Mouse (Mus musculus) thymus, postnatal 25 days (tissue): ENCODE results near the gene Hmcn2.

Experiments used
- DNase-seq: peaks from one replicate; pipeline ENCODE4 v3.0.0; 2022

Hmcn2 gene

DNA sequence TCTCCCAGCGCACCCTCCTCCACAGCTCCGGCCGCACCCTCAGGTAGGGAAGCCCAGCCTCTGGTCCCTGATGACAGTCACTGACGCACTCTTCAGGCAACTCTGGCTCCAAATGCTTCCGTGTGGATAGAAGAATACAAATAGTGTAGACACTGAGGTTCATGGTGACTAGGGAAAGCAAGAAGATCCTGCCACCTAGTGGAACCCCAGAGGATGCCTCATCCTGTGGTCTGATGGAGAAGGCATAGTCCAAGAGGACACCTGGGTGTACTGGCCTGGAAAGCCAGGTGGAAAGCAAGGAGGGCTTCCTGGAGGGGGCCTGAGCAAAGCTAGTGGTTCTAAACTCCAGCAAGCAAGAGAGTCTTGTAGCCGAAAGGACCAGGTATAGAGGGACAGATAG is 106.7 kb downstream of the Hmcn2 start:
- no peak for DNase-seq

DNA sequence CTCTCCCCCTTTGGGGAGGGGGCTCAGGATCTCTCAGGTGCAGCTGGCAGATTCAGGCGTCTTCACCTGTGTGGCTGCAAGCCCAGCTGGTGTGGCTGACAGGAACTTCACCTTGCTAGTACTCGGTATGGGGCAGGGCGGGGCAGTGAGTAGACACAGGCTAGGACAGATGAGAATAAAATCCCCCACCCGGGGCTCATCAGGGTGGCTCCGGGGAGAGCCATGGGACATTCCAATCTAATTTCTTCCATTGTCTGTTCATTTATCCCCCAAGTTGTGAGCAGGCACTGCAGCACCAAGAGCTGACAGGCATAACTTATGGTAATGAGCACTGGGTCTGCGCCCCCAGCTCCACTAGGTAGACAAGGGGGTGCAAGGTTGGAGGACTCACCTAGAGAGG is 108.4 kb downstream of the Hmcn2 start:
- no peak for DNase-seq

DNA sequence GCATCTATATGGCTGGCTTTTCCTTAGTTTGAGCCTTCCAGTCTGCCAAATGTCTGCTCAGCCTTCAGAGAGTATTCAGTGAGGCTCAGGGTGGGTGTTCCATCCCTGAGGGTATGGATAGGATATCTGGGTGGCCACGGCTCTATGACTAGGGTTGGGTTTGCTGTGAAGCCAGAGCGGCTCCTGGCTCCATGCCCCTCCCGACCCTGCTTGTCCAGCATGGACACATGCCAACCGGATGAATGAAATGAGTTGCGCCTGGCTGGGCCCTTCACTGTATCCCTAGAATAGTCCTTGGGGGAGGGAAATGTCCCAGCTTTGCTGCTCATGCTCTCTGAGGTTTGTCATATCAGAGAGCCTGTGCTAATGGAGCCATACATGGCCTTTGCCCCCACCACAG is 117.3 kb downstream of the Hmcn2 start:
- DNase-seq, result no peak

DNA sequence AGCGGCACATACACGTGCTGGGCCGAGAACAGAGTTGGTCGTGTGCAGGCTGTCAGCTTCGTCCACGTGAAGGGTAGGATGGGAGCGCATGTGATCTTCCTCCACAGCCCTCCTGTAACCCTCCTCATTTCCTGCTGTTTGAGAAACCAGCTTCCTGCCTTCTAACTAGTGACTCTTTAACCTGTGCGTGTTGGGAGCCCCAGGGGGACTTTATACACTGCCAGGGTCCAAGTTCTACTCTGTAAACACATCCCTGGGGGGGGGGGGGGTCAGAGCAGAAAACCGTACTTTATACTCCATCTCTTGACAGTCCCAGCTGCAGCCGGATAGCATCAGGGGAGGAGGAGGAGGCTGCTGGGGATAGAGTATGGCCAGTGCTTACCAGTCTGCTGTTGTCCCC is 120.5 kb downstream of the Hmcn2 start:
- no peak for DNase-seq

DNA sequence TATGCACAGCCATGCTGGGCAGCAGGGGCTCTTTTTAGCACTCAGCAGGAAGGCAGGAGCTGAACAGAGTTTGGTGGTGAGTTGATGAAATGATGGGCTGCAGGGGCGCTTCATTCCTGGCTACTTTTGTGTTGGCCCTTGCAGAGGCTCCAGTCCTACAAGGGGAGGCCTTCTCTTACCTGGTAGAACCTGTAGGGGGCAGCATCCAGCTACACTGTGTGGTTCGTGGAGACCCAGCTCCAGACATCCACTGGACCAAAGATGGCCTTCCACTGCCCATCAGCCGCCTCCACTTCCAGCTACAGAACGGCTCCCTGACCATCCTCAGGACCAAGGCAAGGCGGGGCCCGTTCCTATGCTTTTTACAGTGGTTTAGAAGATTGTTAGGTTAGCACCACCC is 121.4 kb downstream of the Hmcn2 start:
- peak; percentile 15 for DNase-seq

DNA sequence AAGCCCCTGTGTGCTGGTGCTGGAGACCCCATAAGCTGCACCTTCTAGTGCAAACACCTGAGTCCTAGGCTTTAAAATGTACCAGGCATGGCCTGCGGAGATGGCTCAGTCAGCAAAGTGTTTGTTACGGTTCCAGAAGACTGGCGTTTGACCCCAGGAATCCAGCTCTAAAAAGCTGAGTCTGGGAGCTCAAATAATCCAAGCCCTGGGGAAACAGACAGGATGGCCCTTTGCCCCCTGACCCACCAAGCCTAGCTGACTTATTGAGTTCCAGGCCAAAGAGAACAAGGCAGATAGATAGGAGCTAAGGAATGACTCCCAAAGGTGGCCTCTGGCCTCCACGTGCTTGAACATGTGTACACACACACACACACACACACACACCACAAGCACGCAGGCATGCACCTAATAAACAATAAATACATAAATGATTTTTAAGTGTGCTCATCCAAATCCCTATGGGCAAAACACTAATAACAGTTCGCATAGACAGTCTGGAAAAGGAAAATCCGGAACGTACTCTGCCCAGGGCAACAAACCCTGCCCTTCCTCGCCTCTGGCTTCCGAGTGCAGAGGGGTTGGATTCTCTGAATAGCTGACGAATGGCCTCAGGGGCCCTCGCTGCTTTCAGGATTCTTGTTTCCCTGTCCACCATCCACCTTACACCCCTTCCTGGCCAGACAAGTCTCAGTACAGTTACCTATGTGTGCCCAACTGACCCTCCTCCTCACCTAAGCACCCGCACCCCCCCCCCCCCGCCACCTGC is 123.4 kb downstream of the Hmcn2 start:
- no peak for DNase-seq

DNA sequence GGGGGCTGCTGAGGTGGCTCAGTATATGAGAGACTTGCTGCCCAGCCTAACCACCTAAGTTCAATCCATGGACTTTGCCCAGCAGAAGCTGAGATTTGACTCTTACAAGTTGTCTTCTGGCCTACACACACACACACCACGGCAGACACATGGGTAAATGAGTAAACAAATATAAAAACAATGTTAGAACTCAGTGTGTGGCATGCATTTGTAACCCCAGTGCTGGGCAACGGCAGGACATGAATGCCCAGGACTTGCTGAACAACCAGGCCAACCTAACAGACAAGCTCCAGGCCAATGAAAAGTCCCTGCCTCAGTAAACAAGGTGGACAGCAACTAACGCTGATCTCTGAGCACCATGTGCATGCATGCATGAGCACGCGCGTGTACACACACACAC is 125.4 kb downstream of the Hmcn2 start:
- DNase-seq, result no peak

DNA sequence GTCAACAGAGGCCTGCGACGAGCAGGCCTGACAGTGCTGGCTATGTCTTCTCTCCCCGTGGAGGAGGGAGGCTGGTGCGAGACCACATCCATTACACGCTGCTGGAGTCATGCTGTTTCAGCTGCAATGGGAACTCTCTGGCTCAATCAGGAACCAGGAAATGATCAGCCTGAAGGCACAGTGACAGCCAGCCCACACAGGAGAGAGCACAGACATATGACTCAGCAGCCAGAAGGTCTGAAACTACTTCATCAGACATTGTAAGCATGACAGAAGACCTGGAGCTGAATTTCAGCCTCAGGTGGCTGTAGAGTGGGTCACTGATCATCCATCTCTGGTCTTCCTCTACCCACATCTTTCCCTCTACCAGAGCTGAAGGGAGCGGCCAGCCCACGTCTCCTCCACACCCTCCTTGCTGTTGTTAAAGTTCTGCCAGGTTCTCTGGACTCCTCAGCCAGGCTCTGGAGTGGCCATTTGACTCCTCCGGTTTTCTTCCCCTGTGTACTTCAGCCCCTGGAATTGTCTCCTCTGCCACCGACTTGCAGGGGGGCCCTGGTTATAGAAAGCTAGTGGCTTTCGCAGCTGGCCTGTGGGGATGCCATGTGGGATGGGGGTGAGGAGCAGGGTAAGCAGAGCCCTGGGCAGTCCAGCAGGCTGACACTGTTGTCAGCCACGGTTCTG is 128.4 kb downstream of the Hmcn2 start:
- no peak for DNase-seq

DNA sequence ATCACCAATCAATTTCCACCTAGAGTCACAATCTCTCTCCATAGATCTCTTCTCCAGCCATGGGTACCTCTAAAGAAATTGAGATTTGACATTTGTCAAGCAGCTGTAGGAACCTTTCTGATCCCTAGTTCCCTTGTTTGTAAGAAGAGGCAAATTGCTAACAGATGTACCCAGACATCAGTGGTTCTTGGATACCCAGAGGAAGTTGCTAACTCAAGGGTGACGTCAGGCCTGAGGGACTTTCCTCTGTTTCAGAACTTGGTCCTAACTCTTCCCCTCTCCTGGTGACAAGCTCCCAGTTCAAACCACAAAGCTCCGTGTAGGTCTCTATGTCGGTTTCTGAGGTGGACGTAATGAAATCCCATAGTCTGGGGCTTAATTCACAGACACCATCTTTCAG is 131.8 kb downstream of the Hmcn2 start:
- no peak for DNase-seq

DNA sequence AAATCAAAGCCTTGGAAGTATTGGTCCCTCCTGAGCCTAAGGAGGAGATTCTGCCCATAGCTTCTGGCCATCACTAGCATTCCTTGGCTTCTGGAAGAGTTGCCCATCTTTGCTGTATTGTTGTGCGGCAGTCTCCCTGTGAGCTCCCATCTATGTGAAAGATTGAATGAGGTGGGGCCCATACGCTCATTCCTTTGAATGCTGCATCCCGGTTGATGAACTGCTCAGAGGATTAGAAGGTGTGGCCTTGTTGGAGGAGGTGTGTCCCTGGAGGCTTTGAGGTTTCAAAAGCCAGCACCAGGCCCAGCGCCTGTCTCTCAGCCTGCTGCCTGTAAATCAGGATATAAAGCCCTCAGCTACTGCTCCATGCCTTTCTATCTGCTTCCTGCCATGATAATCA is 132.2 kb downstream of the Hmcn2 start:
- DNase-seq, result no peak

DNA sequence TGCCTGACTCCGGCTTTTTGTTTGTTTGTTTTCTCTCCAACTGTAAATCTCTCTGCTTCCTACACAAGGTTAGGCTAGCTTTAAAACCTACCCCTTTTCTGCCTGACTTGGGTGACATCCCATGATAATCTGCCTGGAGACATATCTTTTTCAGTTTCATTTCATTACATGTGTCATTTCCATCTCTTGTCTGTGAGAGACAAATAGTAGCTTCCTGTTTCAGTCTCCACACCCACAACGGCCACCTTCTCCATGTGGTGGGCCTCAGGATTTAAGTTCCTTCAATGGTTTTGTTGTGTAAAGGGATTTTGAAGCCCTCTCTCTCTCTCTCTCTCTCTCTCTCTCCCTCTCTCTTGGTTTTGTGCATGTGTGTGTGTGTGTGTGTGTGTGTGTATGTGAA is 133.3 kb downstream of the Hmcn2 start:
- no peak for DNase-seq

DNA sequence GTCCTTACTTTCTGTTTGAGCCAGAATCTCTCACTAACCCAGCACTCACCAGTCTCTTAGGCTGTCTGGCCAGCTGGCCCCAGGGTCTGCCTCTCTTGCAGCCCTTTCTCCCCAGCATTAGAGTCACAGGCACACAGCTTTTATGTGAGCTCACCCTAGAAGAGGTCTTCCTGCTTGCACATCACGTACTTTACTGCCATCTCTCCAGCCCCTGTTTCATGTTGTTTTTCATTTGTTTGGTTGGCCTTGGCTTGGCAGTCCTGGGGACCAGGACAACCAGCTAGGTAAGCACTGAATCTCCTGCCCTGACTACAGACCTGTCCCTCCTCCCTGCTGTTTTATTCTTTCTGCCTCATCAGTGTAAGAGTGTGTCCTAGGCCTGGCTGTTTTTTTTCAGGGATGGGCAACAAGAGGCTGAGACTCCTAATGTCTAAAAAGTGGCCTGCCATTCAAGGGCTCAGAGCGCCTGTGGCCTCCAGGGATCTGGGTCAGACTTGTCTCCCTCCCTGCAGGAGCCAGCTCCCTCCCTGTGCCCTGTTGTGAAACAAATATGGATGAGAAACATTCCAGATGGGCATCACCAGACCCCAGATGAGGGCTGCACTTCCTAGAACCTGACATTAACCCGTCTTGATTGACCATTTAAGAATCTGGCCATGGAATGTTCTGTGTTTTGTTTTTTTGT is 134.7 kb downstream of the Hmcn2 start:
- DNase-seq, result no peak

DNA sequence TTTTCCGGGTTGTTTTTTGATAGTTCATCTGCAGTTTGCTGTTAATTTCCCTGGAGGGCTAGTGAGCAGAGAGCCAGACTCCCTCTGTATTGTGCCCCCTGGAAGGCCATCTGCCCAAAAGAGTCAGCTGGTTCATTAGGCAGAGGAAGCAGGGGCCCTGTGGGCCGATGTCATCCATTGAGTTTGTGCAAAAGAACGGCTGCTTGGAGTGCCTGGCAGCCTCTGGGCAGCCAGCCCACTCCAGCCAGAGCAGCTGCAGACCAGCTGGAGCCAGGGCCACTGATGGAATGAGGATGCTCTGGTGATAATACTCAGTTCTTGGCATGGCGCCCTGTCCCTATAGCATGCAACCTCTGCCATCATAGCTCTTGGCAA is 135.2 kb downstream of the Hmcn2 start:
- DNase-seq, result no peak

DNA sequence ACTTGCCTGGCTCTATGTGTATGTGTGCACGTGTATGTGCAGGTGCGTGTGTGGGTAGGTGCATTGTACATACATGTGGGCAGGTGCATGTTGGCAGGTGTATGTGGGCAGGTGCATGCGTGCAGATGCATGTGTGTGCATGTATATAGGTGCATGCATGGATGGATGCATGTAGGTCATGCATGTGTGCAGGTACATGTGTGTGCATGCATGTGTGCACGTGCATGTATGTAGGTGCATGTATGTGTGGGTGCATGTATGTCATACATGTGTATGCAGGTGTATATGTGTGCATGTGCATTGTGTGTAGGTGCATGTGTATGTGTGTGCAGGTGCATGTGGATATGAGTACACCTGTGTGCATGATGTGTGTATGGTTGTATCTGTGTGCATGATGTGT is 135.7 kb downstream of the Hmcn2 start:
- no peak for DNase-seq

DNA sequence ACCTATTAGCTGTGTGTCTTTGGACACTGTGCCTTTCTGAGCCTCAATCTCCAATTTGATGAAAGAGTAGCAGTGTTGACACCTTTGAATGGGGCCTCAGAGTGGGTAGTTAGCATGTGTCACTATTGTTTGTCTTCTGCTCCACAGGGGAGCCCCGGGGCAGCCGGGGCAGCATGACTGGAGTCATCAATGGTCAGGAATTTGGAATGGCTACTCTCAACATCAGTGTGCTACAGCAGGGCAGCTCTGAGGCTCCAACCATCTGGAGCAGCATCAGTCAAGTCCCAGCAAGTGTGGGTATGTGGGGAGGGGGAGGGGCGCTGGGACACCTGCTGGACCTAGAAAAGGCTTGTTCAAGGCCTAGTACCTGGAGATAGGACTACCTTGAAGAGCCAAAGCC is 136.4 kb downstream of the Hmcn2 start:
- DNase-seq, result no peak

DNA sequence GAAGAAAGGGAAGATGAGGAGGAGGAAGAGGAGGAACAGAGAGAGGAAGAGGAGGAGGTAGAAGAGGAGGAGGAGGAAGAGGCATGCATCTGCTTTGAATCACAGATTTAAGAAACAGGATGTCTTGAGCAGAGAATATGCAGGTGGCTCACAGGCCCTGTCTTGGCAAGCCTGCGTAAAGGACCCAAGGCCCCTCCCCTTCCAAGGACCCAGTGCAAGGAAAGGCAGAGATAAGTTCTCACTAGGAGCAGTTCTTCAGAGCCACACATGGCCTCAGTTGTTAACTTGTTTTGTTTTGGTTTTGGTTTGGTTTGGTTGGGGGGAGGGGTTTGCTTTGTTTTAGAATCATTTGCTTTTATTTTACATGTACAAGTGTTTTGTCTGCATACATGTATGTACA is 137.3 kb downstream of the Hmcn2 start:
- peak; percentile 47 for DNase-seq

DNA sequence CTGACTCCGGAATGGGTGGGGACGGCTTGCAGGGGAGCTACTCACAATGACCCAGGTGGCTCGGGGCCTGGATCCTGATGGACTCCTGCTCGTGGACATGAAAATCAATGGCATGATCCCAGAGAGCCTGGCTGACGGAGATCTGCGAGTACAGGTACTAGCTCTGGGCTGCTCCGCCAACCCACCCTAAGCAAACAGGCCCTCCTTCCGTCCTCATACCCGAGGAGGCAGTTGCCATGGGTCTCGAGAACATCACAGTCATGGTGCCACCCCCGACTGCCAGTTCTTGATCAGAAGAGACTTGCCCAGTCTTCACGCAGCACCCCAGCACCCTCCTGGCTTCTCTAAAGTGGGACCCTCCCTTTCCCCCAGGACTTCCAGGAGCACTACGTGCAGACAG is 138.8 kb downstream of the Hmcn2 start:
- DNase-seq, result no peak

DNA sequence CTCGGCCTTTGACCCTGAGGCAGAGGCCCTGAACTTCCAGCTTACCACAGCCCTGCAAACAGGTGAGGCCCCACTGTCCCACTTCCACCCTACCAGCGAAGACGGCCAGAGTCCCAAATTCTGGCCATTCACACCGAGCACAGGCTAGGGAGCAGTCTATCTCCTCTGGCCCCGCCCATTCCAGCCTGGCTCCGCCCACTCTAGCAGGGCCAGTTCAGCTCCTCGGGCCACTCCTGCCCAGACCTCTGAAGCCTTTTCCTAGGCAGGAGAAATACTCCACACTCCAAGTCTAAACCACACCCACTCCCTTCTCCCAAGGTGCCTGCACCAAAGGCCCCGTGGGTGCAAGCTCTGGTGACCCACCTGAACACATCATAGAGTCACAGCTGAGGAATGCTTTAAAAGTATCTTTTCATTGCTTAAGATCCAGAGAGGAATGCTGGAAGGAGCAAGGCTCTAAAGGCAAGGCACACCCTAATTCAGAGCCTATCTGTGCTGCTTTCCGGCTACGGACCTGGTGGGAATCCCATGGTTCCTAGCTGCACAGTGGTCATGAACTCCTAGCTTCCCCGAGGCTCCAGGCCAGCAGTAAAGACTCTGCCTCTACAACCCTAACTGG is 139.5 kb downstream of the Hmcn2 start:
- no peak for DNase-seq

DNA sequence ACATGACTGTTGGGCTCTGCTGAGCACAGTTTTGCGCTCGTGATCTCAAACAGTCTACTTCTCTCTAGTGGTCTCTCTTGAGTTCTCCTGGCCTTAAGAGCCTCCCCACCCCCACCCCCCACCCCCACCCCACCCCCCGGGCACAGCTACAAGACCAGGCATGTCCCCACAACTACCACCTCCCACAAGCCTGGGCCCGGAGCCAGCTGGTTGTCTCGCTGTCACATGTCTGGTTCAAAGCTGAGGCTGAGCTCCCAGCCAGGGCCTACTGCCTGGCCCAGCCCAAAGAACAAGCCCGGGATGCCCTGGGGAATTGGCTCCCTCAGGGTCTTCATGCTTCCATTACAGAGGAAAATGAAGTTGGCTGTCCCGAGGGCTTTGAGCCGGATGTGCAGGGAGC is 140.1 kb downstream of the Hmcn2 start:
- no peak for DNase-seq

DNA sequence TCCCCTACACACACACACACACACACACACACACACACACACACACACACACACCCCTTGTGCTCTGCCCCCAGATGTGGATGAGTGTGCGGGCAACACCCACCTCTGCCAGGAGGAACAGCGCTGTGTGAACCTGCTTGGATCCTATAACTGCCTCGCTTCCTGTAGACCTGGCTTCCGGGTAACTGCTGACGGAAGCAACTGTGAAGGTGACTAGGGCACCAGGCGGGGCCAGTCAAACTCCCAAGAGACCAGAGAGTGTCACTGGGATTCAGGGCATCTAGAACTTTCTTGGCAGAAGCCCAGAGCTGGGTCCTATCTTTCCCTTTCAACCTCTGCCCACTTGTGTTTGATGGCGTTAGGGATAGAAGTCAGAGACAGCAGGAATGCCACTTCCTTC is 141.2 kb downstream of the Hmcn2 start:
- no peak for DNase-seq

DNA sequence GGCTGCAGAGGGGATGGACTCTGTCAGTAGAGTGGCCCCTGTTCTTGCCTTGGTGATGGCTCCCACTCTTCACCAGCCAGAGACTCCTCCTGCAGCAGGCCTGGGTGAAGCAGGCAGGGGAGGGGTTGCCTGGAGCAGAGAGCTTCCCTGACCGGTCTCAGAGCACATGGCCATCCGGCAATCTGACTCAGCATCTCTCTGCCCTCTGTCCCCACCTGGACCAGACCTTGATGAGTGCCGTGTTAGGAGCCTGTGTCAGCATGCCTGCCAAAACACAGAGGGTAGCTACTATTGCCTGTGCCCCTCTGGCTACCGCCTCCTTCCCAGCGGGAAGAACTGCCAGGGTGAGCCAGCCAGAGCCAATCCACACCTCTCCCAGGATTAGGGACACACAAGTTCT is 144.2 kb downstream of the Hmcn2 start:
- DNase-seq, result no peak

DNA sequence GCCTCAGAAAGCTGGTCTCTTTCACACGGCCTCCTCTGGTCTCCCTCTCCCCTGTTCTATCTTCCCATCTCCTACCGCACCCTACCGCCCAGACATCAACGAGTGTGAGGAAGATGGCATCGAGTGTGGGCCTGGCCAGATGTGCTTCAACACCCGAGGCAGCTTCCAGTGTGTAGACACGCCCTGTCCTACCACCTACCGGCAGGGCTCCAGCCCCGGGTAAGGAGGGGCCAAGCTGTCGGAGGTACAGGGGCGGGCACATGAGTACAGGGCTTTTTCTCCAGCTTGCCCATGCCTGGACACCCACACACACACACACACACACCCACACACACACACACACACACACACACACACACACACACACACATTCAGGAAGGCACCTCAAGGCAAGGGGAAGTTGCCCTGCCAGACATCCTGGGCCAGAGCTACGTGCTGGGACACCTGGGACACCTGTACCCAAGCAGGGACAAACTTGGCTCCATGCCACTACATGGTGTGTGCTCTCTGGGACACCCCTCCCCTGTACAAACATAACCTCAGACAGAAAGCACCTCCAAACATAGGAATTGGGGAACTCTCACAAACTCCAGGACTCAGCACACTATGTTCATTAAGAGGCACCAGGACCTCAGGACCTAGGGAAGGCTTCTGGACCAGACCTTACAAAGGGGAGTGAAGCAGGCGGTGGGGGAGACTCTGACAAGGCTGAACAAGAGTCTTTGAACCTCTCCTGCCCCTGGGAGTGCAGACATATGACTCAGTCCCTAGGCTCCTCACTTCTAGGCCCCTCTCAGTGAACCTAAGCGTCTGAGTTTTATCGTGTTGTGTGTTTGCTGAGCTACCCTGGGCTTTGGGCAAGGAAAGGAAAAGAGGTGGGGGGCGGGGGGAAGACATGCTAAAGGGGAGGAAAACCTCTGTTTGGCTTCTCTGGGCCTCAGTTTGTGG is 145.0 kb downstream of the Hmcn2 start:
- no peak for DNase-seq
